Mouse (Mus musculus) ES-E14 (cell line): Measurements from ENCODE around the gene Zkscan4. TPM values are rescaled to one million over a fixed set of nuclear protein-coding genes. Genes with fewer than 3 reads are reported as not detected.
"Not testable (repeated sequence)": the region's sequence is repeated elsewhere in the genome, so short reads cannot be mapped to it uniquely, and the experiment has no call there.

Source experiments
- DNase-seq: peaks from one replicate; pipeline ENCODE4 v3.0.0-alpha.2; 2013; ENCODE audit warnings: low read depth, low spot score
- H3K27ac ChIP-seq: 2 replicates; pipeline ENCODE4 v1.5.1; 2012; ENCODE audit warnings: low read depth, mild to moderate bottlenecking, low read length, moderate library complexity, mixed read lengths; ENCODE audit not compliant: poor library complexity, insufficient read depth, severe bottlenecking
- H3K36me3 ChIP-seq: 2 replicates; pipeline ENCODE4 v1.6.1; 2012; ENCODE audit warnings: mild to moderate bottlenecking, low read length, moderate library complexity, mixed read lengths; ENCODE audit not compliant: control insufficient read depth, poor library complexity, insufficient read depth, severe bottlenecking
- H3K4me1 ChIP-seq, 2 experiments: fragments of 150-350 bp in 1 of 2; sonication (generic) in 1 of 2; 2 replicates each; pipeline ENCODE4 v1.6.1; 2012; ENCODE audit warnings: low read length in 2 of 2, mild to moderate bottlenecking in 1 of 2, mixed read lengths in 1 of 2; ENCODE audit not compliant: control insufficient read depth in 2 of 2, insufficient read depth in 2 of 2, poor library complexity in 1 of 2
- H3K4me3 ChIP-seq, 2 experiments: fragments of 150-350 bp in 1 of 2; sonication (generic) in 1 of 2; 2 replicates each; pipeline ENCODE4 v1.5.1; 2012; ENCODE audit warnings: low read length in 2 of 2, low read depth in 1 of 2, mild to moderate bottlenecking in 1 of 2, mixed read lengths in 1 of 2; ENCODE audit not compliant: insufficient read depth in 1 of 2, poor library complexity in 1 of 2, severe bottlenecking in 1 of 2
- H3K9ac ChIP-seq: 2 replicates; pipeline ENCODE4 v1.6.1; 2012; ENCODE audit warnings: low read depth, mild to moderate bottlenecking, low read length, mixed read lengths; ENCODE audit not compliant: poor library complexity, insufficient read depth, severe bottlenecking
- H3K9me3 ChIP-seq: fragments of 150-350 bp; sonication (generic); 2 replicates; pipeline ENCODE4 v1.6.1; 2012; ENCODE audit warnings: low read depth, mild to moderate bottlenecking, low read length; ENCODE audit not compliant: control insufficient read depth, insufficient read depth
- CHD2 ChIP-seq: IDR thresholded peaks from 2 replicates; pipeline ENCODE4 v1.6.1; 2014; ENCODE audit warnings: mild to moderate bottlenecking, low read depth, low read length, inconsistent platforms
- HCFC1 ChIP-seq: IDR thresholded peaks from 2 replicates; pipeline ENCODE4 v1.6.1; 2012; ENCODE audit warnings: low read length, inconsistent platforms, borderline replicate concordance; ENCODE audit not compliant: insufficient read depth
- MAFK ChIP-seq: IDR thresholded peaks from 2 replicates; pipeline ENCODE4 v1.6.1; 2014; ENCODE audit warnings: mild to moderate bottlenecking, low read depth, low read length, inconsistent platforms; ENCODE audit not compliant: insufficient read depth
- ZC3H11A ChIP-seq: IDR thresholded peaks from 2 replicates; pipeline ENCODE4 v1.6.1; 2012; ENCODE audit warnings: low read depth, mild to moderate bottlenecking, inconsistent platforms, low read length, borderline replicate concordance
- ZNF384 ChIP-seq: IDR thresholded peaks from 2 replicates; pipeline ENCODE4 v1.6.1; 2012; ENCODE audit warnings: low read depth, low read length, inconsistent platforms
- in situ Hi-C, 2 experiments: fragments of 600-800 bp; cut with MboI; formaldehyde crosslinking; loops; one replicate each; pipeline ENCODE4 v1.15.1; 2025; ENCODE audit warnings: low sequenced_read_pairs in 2 of 2, inconsistent platforms in 1 of 2; ENCODE audit not compliant: unreplicated experiment in 2 of 2
- total RNA-seq: library from RNA; depleted of rRNA; stranded (reverse); fragments of 300-350 nt; gene quantifications from 2 replicates; pipeline ENCODE4 v1.2.3, GENCODE M21; 2012

Zkscan4 gene
- total RNA-seq, 1 experiment = 0.31 TPM

- DNase-seq = no peak
- Histone ChIP-seq H3K4me1 (no peaks in the 10 kb centered on the region; a peak in 1 of 4 replicates), H3K9ac (no peak overlapping the region), H3K4me3 (no peak overlapping the region; a peak in 1 of 4 replicates), H3K27ac (no peak overlapping the region), H3K9me3 (no peaks in the 10 kb centered on the region), H3K36me3 (no peaks in the 10 kb centered on the region)
- in situ Hi-C loops = no loop called here
- TF ChIP-seq CHD2 = no peak
- TF ChIP-seq MAFK = no peak
- no peak for TF ChIP-seq HCFC1
- no peak for TF ChIP-seq ZC3H11A
- no peak for TF ChIP-seq ZNF384
These were observed 24.6 kb upstream of the Zkscan4 start for GRCm38 (mm10) chr13:21454133-21454532.

GRCm38 (mm10) chr13:21456347-21456746 lies 22.4 kb upstream of the Zkscan4 start:
- DNase-seq = no peak
- no peaks in the 10 kb centered on the region for H3K9me3 ChIP-seq
- no peak overlapping the region for H3K4me3 ChIP-seq
- no peak for TF ChIP-seq HCFC1
- TF ChIP-seq ZNF384 = no peak
- TF ChIP-seq ZC3H11A = no peak
- no peak for TF ChIP-seq CHD2
- TF ChIP-seq MAFK = no peak
- H3K36me3 ChIP-seq = no peaks in the 10 kb centered on the region
- H3K27ac ChIP-seq = no peak overlapping the region
- in situ Hi-C loops = no loop called here
- H3K4me1 ChIP-seq = no peaks in the 10 kb centered on the region; a peak in 1 of 4 replicates
- no peak overlapping the region for H3K9ac ChIP-seq

GRCm38 (mm10) chr13:21462516-21462915 lies 16.2 kb upstream of the Zkscan4 start:
- DNase-seq, H3K9me3 ChIP-seq, H3K27ac ChIP-seq, in situ Hi-C loops, H3K4me1 ChIP-seq, H3K9ac ChIP-seq, H3K36me3 ChIP-seq, H3K4me3 ChIP-seq: not testable (repeated sequence)

GRCm38 (mm10) chr13:21467336-21467735 lies 11.4 kb upstream of the Zkscan4 start:
- Histone ChIP-seq H3K4me3 (no peak overlapping the region), H3K4me1 (0 out of 4 replicates have a peak, but pooled peaks cover 0 to 2% of the 10 kb centered on the region in 2 experiments)
- no peak for DNase-seq

GRCm38 (mm10) chr13:21468061-21469019 lies 10.4 kb upstream of the Zkscan4 start, which contains the start of gene Nkapl:
Nkapl (minus strand) TSS chr13:21468509.
- H3K27ac ChIP-seq = no peak within 1 kb of the TSS
- H3K9ac ChIP-seq = peak within 1 kb of the TSS; percentile 58
- TF ChIP-seq HCFC1 = no peak
- 0 out of 2 replicates have a peak, but pooled peaks have one; percentile 10 for TF ChIP-seq ZNF384

More at GRCm38 (mm10) chr13:21467336-21467735, 11.4 kb upstream of the Zkscan4 start:
- no peaks in the 10 kb centered on the region for H3K36me3 ChIP-seq
- no peak overlapping the region for H3K27ac ChIP-seq
- in situ Hi-C loops = no loop called here
- no peak overlapping the region for H3K9ac ChIP-seq
- H3K9me3 ChIP-seq = no peaks in the 10 kb centered on the region
- no peak for TF ChIP-seq CHD2
- TF ChIP-seq HCFC1 = no peak
- no peak for TF ChIP-seq ZC3H11A
- TF ChIP-seq MAFK = no peak
- no peak for TF ChIP-seq ZNF384

More at GRCm38 (mm10) chr13:21468061-21469019, 10.4 kb upstream of the Zkscan4 start, which contains the start of gene Nkapl:
- H3K4me1 ChIP-seq = 0 out of 4 replicates have a peak, but pooled peaks cover 0 to 2% of the 10 kb centered on the region in 2 experiments
- H3K9me3 ChIP-seq = no peaks in the 10 kb centered on the region
- H3K4me3 ChIP-seq = peak within 1 kb of the TSS; percentile 66 to 75
- in situ Hi-C loops = no loop called here
- no peaks in the 10 kb centered on the region for H3K36me3 ChIP-seq
- DNase-seq = peak; percentile 86
